Mouse (Mus musculus) lung, postnatal 10 days (tissue): ENCODE data around the gene Acat3.
A peak's percentile ranks its signal among the peaks of the same experiment; 100 is the strongest.
"Not testable (repeated sequence)": the region's sequence is repeated elsewhere in the genome, so short reads cannot be mapped to it uniquely, and the experiment has no call there.

ENCODE experiments used
- DNase-seq: peaks from one replicate; pipeline ENCODE4 v3.0.0; 2021

Acat3 gene

DNA sequence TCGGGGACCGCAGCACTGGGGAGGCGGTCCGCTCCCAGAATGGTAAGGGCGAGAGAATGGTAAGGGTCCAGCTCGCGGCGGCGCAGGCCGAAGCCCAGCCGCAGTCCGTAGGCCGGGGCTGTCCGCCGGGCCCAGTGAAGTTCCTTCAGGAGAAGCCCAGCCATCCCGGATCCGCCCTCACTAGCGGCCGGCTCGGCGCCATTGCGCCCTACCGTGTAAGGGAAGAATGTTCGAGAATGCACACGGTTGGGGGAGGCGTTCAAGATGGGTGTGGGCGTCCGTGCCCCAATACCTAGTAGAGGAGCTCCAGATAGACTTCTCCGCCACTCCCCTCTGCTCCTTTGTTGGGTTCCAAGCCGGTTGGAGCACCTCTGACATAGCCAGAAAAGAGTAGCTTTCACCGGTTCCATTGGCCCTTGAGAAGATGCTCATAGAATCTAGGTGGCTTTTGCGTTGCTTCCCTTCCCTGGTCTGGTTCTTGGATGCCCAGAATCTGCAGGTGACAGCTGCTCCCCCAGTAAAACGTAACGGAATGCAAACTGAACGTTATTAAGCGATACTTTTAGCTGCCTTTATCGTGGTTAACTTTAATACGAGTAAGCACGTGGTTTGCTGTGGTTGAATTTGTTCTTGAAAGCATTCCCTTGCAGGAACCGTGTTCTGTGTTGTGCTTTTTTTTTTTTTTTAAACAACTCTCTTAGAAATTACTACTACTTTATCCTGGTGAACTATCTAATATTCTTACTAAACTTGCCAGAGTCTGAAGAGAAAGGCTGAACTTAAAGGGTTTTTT lies 23.6 kb downstream of the Acat3 start:
- peak; percentile 60 for DNase-seq

DNA sequence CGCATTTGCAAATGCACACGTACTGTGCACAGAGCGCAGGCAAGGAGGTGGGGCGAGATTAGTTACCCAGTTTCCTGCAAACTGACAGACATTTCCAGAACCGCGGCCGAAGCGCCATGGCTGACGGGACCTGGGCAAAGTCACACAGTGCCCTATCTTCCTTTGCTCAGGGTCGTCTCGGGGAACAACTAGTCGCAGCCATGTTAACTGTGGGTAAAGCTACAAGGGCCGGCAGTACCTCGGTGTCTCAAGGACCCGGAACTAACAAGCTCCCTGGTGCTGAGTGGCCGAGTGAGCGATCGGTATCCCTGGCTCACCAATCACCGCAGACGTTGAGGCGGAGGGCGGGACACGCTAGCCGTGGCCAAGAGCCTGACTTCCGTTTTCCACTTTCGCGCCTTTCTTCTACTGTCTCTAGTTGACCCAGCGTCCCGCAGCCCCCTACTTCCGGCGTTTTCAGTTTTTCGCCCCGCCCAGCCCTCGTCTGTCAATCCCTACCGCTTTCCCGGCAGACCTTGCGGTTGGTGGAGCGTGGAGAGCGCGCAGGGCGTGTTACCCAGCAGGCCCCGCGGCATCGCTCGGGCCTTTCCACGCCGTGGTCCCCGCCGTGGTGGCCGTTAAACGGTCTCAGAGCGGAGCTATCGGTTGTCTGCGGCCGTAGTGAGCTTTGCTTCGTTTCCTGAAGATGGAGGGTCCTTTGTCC lies 24.4 kb downstream of the Acat3 start, which contains the start of gene Mrpl18:
TSS of gene Mrpl18 (minus strand) at position 465 of the 703 bp plus-strand sequence.
- peak; percentile 100 for DNase-seq

DNA sequence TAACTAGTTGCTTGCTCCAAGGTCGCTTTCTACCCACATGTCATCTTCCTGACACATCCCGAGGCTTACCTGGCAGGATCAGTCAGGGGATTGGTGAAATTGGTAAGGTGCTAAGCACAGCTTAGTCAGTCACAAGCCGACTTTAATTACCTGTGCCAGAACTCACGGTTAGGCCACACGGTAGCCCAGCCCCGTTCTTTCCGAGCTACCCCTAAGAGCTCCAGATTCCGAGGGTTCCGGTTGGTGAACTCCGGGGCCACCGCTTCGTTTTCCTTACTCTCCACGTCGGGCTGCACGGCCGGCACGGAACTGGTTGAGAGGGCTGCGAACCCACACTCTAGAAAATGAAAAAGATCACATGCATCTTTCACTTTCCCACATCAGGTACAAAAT lies 24.9 kb downstream of the Acat3 start, which contains the start of gene Tcp1:
TSS of gene Tcp1 (plus strand) at position 214 of the 393 bp plus-strand sequence.
- DNase-seq = no peak

DNA sequence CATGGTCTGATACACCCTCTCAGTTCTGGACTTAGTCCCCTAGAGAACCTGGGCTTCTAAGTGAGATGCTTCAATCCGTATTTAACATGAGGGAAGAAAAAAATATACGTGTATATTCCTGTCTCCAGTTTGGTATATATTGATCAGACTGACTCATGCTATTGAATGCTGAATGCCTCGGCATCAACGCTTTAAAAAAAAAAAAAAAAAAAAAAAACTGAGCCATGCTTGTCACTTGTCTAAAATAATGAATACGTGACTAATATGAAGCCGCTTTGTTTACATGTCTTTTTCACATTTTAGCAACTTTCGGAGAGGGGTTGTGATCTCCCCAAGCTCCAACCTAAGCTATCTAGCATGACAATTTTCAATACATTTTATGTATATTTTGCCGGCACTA lies 30.0 kb downstream of the Acat3 start:
- no peak for DNase-seq

DNA sequence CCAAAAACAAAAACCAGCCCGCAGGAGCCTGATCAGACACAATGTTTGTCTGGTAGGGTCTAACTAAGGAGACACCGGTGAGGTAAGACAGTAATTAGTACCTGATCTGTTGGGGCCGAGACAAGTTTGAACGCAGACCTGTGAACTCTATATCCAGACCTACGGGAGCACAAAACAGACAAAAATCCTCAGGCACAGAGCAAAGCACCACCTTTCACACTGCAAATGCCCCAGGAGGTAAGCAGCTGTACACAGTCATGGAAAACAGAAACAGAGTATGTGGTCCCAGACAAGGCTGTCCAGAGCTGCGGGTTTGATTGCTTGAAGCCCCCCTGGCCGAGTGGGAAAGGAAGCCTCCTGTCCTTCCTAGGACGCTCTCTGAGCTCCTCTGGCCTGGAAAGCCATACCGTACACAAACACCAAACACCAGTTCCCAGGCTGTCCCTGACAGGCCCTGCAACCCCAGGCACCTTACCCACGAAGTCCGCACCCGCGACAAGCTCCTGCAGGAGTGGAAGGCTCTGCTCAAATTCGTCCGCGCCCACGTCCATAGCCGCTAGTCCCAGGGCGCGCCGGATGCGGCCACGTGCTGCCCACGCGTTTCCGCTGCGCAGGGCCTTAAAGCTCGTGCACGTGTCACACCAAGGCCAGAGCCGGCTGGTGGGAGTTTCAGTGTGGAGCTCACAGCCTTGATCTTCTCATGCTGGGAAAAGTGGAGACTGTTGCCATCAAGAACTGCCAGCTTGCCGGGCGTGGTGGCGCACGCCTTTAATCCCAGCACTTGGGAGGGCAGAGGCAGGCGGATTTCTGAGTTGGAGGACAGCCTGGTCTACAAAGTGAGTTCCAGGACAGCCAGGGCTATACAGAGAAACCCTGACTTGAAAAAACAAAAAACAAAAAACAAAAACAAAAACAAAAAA lies 30.8 kb downstream of the Acat3 start, which contains the start of gene Pnldc1:
TSS of gene Pnldc1 (minus strand) at position 870 of the 920 bp plus-strand sequence.
- no peak for DNase-seq

DNA sequence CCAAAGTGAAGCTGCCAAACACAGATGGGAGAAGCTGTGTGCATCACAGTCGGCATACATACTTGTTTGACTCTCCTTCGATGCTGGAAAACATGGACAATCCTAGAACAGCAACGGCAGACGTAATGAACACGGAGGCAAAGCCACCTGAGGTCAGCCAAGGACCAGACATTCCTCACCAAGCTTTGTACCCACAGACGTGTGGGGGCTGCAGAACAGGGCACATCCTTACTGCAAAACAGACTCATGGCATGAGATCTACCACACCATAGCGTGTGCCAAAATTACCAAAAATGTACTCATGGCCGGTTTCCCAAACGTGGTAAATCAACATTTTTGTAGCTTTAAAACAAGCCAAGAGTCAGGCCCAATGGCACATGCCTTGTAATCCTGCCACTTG lies 34.0 kb downstream of the Acat3 start:
- DNase-seq = no peak

DNA sequence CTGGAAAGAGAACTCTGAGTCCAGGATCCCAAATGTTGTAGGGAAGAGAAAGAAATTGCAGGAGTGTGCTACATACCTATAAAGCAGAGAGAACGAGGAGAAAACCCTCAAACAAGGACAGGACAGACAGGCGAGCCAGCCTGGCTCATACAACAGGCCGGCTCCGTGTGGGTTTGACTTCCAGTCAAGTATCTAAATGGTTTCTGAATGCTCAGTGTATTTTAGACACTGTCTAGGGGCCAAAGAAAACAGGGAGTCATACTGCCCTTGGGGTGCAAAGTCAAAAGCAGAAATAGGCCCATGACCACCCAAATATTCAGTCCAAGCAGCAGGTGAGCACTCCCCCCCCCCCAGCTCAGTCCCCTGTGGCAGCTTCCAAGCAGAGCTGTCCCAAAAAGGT lies 34.6 kb downstream of the Acat3 start:
- no peak for DNase-seq

DNA sequence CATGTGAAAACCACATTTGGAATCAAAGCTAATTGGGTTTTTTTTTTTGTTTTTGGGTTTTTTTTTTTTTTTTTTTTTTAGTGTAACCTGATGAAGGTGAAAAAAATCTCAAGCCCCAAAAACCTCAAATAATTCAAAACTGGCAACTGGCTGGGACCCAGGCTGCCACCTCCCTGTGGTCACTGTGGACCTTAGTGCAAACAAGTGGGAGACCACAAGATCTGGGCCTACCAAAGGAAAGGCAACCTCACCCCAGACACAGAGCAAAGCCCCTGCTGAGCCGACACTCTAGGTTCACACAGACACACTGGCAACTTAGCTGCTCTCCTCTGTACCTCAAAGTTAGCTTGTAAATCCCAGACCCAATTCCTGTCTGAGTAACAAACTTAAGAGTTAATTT lies 36.1 kb downstream of the Acat3 start:
- DNase-seq = no peak

DNA sequence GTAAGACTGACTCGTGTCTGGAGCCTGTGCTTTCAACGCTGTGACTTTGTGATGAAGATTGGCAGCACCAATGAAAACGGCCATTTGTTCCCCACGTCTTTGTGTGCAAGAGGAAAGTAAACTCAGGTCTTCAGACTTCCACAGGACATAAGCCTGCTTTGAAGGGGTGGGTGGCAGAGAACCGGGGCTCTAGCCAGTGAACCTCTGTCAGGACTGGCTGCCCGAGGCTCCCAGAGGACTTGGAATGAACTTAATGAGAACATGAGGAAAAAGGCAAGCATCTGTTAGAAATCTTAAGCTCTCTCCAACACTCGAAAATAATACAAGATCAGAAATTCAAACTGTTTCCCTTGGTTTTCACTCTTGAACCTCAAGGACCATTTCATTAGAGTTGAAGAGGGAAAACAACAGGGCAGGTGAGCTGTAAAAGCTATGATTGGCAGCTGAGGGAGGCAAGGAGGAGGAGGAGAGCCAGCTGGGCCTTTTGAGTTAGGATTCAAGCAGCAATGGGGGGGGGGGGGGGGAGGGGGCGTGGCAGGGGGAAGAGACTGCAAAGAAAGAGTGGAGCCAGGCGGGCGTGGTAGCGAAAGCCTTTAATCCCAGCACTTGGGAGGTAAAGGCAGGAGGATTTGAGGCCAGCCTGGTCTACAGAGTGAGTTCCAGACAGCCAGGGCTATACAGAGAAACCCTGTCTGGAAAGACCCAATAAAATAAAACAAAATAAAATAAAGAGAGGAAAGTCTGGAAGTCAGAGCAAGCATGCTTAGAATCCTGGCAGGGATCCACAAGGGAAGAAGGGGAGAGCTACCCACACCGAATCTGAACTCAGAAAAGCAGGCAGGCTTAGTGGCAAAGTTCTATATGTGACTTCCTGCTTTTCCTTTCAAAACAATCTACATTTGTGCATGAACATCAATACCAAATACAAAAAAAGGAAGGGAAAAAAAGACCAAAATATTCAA lies 36.7 kb downstream of the Acat3 start:
- DNase-seq = peak; percentile 44

DNA sequence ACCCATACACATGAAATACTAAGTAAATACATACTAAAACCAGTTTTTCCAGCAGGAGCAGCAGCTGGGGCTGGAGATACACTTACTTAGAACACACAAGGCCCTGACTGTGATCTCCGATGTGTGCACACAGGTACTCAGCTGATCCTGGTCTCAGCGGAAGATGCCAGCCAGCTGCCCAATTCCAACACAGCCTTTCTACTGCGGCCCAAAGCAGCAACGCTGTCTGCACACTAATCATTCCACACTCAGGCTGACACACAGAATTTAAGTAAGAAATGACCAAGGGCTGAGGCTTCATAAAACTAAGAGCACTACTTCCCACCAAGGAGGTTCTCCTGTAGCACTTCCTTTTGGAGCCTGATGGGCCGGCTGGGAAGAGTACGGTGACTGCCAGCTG lies 38.1 kb downstream of the Acat3 start:
- no peak for DNase-seq

DNA sequence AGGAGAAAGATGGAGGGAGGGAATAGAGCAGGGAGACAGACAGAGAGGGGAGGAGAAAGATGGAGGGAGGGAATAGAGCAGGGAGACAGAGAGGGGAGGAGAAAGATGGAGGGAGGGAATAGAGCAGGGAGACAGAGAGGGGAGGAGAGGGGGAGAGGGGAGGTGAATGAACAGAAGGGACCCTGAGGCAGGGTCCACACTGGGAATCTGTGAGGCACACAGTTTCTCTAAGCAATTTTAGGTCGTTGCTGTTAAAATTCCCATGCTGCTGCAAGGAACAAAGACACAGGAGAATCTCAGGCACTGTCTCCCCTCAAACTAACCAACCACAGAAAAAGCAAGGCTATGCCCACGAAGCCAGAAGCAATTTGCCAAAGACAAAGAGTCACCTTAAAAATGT lies 41.8 kb downstream of the Acat3 start:
- DNase-seq = not testable (repeated sequence)

DNA sequence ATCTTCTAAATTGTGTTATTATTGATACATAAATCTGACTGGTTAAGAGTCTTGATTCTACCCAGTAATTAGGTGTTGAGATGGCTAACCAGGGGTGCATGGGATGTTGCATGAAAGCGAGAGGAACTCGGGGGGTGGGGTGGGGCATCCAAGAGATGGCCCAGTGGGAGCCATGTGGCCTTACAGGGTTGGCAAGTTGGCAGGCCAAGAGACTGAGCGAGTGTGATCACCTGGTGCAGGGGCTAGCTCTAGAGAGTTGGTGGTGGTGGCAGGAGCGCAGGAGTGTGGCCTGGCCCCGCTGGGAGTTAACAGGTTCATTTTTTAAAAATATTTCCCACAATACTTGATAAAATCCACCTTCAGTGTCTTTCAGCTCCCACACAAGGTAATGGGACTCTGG lies 42.7 kb downstream of the Acat3 start:
- no peak for DNase-seq

DNA sequence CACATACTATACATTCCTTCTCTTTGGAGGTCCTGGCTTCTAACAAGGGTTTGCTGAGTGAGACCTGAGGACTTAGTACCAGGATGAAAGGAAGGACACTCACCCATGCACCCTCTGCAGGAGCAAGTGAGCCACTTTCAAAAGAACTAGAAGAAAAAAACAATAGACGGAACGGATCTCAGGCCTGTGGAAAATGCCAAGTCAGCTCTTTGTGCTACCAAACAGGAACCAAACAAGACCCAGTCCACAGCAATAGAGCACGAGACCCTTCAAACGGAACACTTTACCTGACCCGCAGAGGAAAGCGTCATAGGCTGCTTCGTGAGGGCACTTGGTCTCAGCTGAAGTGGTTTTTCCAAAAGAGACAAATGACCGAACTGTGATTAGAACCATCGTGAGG lies 48.4 kb downstream of the Acat3 start:
- no peak for DNase-seq

DNA sequence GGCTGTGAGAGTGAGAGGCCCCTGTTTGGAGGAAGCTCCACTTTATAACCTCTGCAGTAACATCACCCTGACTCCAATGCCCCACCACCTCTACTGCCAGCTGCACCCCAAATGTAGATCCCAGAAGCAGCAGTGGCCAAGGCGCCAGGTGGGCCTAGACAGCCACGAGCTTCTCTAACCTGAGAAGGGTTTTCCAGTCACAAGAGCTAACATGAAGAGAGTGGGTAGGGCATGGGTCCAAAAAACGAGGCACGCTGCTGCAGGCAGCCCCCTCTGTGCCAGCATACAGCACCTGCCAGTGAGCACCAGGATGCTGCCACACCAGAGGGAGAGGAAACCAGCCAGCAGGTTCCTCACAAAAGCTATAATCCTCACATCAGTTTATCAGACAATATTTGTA lies 49.3 kb downstream of the Acat3 start:
- no peak for DNase-seq

DNA sequence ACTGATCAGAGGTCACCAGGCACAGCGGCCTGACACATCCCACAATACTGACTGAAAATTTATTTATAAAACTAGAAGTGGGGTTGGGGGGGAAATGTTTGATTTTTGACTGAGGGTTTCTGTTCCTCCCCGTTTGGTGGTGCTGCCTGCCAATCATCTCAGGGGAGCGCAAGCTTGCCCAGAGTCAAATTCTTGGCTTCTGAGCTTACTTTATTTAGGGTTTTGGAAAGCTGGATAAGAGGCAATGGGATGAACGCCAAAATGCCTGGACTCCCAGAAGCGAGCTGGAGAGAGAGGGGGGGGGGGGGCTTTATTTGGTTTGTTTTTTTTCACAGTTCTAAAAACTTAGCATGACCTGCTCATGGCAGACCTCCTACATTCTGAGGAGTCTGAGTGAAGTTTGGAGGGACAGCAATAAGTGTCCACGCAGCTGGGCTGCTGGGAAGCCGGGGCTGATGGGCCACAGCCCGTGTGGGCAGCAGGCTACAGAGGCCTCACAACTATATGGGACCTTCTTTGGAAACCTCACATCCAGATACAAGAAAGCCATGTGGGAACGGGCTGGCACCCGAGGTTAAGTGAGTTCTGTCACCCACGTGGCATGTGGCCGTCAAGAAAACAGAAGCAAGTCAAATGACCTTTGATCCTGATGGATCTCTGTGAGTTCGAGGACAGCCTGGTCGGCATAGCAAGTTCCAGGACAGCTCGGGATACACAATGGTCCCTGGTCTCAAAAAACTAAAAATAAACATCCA lies 53.2 kb downstream of the Acat3 start:
- DNase-seq = peak; percentile 61

DNA sequence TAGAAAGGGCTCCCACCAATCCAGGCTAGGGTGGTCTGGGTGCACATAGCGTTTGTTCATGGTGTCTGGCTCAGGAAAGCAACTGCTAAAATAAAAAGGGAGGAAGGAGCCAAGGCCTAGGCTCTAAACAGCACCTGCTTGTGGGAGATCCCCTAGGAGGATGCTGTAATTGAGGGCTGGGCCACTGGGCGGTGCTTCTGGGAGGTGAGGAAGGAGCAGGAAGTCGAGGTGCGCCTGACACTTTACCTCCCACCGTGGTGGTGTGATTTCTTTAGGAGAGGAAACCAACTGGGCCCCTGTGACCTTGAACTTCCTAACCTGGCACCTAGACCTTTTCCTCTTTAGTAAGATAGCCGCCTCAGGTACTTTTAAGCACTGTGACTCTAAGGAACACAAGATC lies 53.8 kb downstream of the Acat3 start:
- no peak for DNase-seq

DNA sequence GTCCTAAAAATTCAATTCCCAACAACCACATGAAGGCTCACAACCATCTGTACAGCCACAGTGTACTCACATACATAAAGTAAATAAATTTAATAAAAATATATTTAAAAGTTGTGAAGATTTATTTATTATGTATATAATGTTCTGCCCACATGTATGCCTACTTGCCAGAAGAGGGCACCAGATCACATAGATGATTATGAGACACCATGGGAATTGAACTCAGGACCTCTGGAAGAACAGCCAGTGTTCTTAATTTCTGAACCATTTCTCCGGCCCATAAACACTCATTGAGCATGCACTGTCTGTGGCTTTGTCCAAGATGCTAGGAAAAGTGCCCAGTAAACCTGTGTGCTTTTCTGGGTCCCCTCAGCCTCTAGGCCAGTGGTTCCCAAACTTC lies 59.2 kb downstream of the Acat3 start:
- no peak for DNase-seq

DNA sequence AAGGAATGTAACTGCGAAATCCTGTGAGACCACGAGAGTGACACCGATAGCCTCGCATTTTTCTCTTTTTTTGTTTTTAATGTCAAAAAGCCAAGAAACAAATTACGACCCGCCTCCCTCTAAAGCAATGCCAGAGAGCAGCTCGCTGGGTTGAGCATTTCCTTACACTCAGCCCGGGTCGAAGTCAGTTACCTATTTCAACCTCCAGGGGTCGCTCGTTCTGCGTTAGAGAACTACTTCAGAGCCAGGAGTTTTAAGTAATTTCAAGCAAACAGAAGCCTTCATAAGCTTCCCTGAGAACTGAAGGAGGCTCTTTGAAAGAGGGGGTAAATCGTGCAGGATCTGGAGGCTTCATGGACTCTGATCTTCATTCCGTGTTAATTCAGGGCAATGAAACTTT lies 60.2 kb downstream of the Acat3 start:
- DNase-seq = peak; percentile 90

DNA sequence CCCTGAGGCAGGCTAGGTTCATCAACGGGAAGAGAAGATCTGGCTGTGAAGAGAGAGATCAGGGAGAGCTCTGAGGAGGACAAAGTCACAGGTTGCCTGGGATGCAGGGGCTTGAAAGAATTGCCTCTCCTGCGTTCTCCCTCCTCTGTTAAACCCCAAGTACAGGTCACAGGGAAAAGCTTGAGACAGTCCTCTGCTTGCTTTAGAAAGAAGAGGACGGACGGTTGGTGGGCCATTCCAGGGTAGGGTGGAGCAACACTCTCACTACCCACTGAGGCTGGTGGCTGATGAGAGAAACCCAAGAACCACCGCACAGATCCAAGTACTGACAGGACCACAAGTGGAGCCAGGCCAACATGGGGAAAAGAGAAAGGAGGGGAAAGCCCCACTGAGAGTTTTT lies 64.7 kb downstream of the Acat3 start, which contains the start of gene Mrgprh:
TSS of gene Mrgprh (plus strand) at position 301 of the 400 bp plus-strand sequence.
- no peak for DNase-seq
